Mouse (Mus musculus): ENCODE results near the gene Vcp. TPM values are rescaled to one million over a fixed set of nuclear protein-coding genes. Genes with fewer than 3 reads are reported as not detected.
A peak's percentile ranks its signal among the peaks of the same experiment; 100 is the strongest.
"Not testable (repeated sequence)": the region's sequence is repeated elsewhere in the genome, so short reads cannot be mapped to it uniquely, and the experiment has no call there.

The Vcp gene
- total RNA-seq, 2 experiments from 2014 or later, result 249 to 263 TPM

GRCm38 (mm10) chr4:43030352-43030751, 30.0 kb upstream of the Vcp start:
- no peak for DNase-seq (ENCODE audit: low spot score in 2 of 2)

- DNase-seq (ENCODE audit: low spot score in 2 of 2), result no peak
Observed at GRCm38 (mm10) chr4:43029749-43030148, 29.4 kb upstream of the Vcp start.

- no peak for DNase-seq (ENCODE audit: low spot score in 2 of 2)
Observed at GRCm38 (mm10) chr4:43029121-43029520, 28.8 kb upstream of the Vcp start.

- peak; percentile 97 for DNase-seq (ENCODE audit: low spot score in 2 of 2)
Observed at GRCm38 (mm10) chr4:43025084-43025960, 25.0 kb upstream of the Vcp start, which contains the start of gene Pigo. Pigo (minus strand) TSS chr4:43025819.

- DNase-seq (ENCODE audit: low spot score in 2 of 2), result no peak
Observed at GRCm38 (mm10) chr4:43024673-43025072, 24.4 kb upstream of the Vcp start.

GRCm38 (mm10) chr4:43021341-43021740, 21.0 kb upstream of the Vcp start:
- DNase-seq (ENCODE audit: low spot score in 2 of 2), result no peak

GRCm38 (mm10) chr4:43020876-43021275, 20.6 kb upstream of the Vcp start:
- no peak for DNase-seq (ENCODE audit: low spot score in 2 of 2)

GRCm38 (mm10) chr4:43019641-43020465, 19.5 kb upstream of the Vcp start:
- DNase-seq (ENCODE audit: low spot score in 2 of 2), result no peak

- DNase-seq (ENCODE audit: low spot score in 2 of 2), result no peak
Observed at GRCm38 (mm10) chr4:43019176-43019575, 18.9 kb upstream of the Vcp start.

- no peak for DNase-seq (ENCODE audit: low spot score in 2 of 2)
Observed at GRCm38 (mm10) chr4:43018156-43018555, 17.8 kb upstream of the Vcp start.

GRCm38 (mm10) chr4:43012091-43012490, 11.8 kb upstream of the Vcp start:
- DNase-seq (ENCODE audit: low spot score in 2 of 2), result no peak

- DNase-seq (ENCODE audit: low spot score in 2 of 2), result peak; percentile 73 to 82
Observed at GRCm38 (mm10) chr4:43010161-43011038, 10.1 kb upstream of the Vcp start, which contains the start of gene Fancg. Fancg (minus strand) TSS chr4:43010506.

GRCm38 (mm10) chr4:43005765-43006164, 5.5 kb upstream of the Vcp start:
- DNase-seq (ENCODE audit: low spot score in 2 of 2), result no peak

- DNase-seq (ENCODE audit: low spot score in 2 of 2), result no peak
Observed at GRCm38 (mm10) chr4:43004951-43005350, 4.6 kb upstream of the Vcp start.

GRCm38 (mm10) chr4:43002756-43003439, 2.6 kb upstream of the Vcp start:
- DNase-seq (ENCODE audit: low spot score in 2 of 2), result no peak

GRCm38 (mm10) chr4:43001272-43001671, 965 bp upstream of the Vcp start:
- no peak for DNase-seq (ENCODE audit: low spot score in 2 of 2)

GRCm38 (mm10) chr4:42999451-43000140, 711 bp downstream of the Vcp start:
- peak; percentile 67 to 78 for DNase-seq (ENCODE audit: low spot score in 2 of 2)

GRCm38 (mm10) chr4:42998022-42998421, 2.3 kb downstream of the Vcp start:
- DNase-seq (ENCODE audit: low spot score in 2 of 2), result no peak

GRCm38 (mm10) chr4:42988296-42988695, 12.0 kb downstream of the Vcp start:
- no peak for DNase-seq (ENCODE audit: low spot score in 2 of 2)

- not testable (repeated sequence) for DNase-seq (ENCODE audit: low spot score in 2 of 2)
Observed at GRCm38 (mm10) chr4:42980467-42980866, 19.8 kb downstream of the Vcp start.
